Mouse (Mus musculus) spleen, adult 2 months (tissue): ENCODE measurements around the gene Sema3e. TPM values are rescaled to one million over a fixed set of nuclear protein-coding genes. Genes with fewer than 3 reads are reported as not detected.

ENCODE experiments used
- DNase-seq, 2 experiments: peaks; one replicate each; pipeline versions ENCODE4 v3.0.0 to v3.0.0-alpha.2; 2012 to 2021; ENCODE audit warnings: low spot score in 2 of 2, low read depth in 1 of 2
- H3K27ac ChIP-seq: fragments of 200-500 bp; 2 replicates; pipeline ENCODE4 v1.5.1; 2012; ENCODE audit warnings: low read length, inconsistent platforms; ENCODE audit not compliant: insufficient read depth
- H3K27me3 ChIP-seq: fragments of 200-500 bp; 2 replicates; pipeline ENCODE4 v1.6.1; 2012; ENCODE audit warnings: mild to moderate bottlenecking, moderate library complexity, low read length, inconsistent platforms; ENCODE audit not compliant: control insufficient read depth, insufficient read depth
- H3K36me3 ChIP-seq: fragments of 200-500 bp; 2 replicates; pipeline ENCODE4 v1.6.1; 2012; ENCODE audit warnings: mild to moderate bottlenecking, low read length, inconsistent platforms; ENCODE audit not compliant: control insufficient read depth, insufficient read depth
- H3K4me1 ChIP-seq: fragments of 200-500 bp; 2 replicates; pipeline ENCODE4 v1.6.1; 2011; ENCODE audit warnings: inconsistent platforms; ENCODE audit not compliant: control insufficient read depth, insufficient read depth, insufficient read length
- H3K4me3 ChIP-seq: fragments of 200-500 bp; 2 replicates; pipeline ENCODE4 v1.5.1; 2011; ENCODE audit warnings: mild to moderate bottlenecking, inconsistent platforms; ENCODE audit not compliant: insufficient read depth, insufficient read length; ENCODE audit errors: extremely low read depth
- CTCF ChIP-seq: fragments of 200-500 bp; IDR thresholded peaks from 2 replicates; pipeline ENCODE4 v1.5.1; 2011; ENCODE audit warnings: mild to moderate bottlenecking, inconsistent platforms; ENCODE audit not compliant: insufficient read depth, insufficient read length, insufficient replicate concordance; ENCODE audit errors: extremely low read depth
- POLR2A ChIP-seq: fragments of 200-500 bp; IDR thresholded peaks from 2 replicates; pipeline ENCODE4 v1.6.1; 2011; ENCODE audit warnings: low read depth, low read length, inconsistent platforms
- WGBS: fragments of 180-500 bp; shearing (Covaris S2); methylation state at CpG from one replicate; pipeline ENCODE4 v1.1.7; 2018; 5-methylcytosine and 5-hydroxymethylcytosine counted together
- polyA plus RNA-seq: library from polyadenylated mRNA; depleted of rRNA; stranded (reverse); fragments of >200 nt; gene quantifications from 2 replicates; pipeline ENCODE4 v1.2.3, GENCODE M21; 2012

Sema3e gene
- polyA plus RNA-seq, 1 experiment: 0.05 TPM

DNA sequence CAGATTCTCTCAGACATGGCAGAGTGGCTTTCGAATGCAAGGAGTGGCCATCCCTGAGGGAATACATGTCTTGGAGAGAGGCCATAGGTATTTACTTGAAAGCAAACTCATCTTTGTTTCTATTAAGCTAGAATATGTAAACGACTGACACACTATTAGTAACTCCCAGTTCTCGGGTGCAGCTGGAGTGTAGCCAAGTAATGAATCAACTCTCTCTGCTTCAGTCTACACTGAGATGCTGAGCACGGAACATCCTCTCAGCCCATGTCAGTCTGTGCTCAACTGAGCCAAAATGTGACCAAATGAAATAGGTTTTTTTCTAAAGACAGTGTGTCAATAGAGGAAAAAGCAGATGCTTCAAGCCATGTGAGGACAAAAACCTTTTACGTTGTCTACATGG lies 137.5 kb downstream of the Sema3e start:
- WGBS: 87% methylated on average over 5 of the region's 5 CpGs
- no peaks in the 10 kb centered on the region for H3K27me3 ChIP-seq
- DNase-seq: no peak
- TF ChIP-seq POLR2A: no peak
- no peak for TF ChIP-seq CTCF
- no peaks in the 10 kb centered on the region for H3K36me3 ChIP-seq
- H3K4me3 ChIP-seq: no peak overlapping the region
- H3K4me1 ChIP-seq: no peaks in the 10 kb centered on the region
- H3K27ac ChIP-seq: no peak overlapping the region

DNA sequence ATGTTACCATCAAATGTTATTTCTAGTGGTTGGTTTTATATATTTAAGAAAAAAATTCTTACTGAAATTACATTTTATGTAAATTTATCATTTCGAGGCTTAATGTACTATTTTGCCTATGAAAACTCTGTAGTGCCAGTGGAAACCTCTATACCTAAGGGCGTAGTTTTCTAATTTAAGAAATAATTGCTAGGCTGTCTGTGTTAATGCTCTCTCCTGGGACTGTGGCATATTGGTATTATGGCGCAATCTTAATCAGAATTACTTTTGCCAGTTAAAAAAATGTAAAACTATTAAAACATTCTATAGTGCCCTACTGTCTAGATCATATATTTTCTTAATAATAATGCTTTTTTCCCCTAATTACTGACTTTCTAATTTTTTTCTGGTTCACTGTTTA lies 138.2 kb downstream of the Sema3e start:
- 85% methylated on average over 3 of the region's 3 CpGs for WGBS
- no peak overlapping the region for H3K4me3 ChIP-seq
- H3K27ac ChIP-seq: no peak overlapping the region
- H3K27me3 ChIP-seq: no peaks in the 10 kb centered on the region
- no peak for TF ChIP-seq POLR2A
- TF ChIP-seq CTCF: no peak
- no peak for DNase-seq
- H3K36me3 ChIP-seq: no peaks in the 10 kb centered on the region
- H3K4me1 ChIP-seq: no peaks in the 10 kb centered on the region

DNA sequence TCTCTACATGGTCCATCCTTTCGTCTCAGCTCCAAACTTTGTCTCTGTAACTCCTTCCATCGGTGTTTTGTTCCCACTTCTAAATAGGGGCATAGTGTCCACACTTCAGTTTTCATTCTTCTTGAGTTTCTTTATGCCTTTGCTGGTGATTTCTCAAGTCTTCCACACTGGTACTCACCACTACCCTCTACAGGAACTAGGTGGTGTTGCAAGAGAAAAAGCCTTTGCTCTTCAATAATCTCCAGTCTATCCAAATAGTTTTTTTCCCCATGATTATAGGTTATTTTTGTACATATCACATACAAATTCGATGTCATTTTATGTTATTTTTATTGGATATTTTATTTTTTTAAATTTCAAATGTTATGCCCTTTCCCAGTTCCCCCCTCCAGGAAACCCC lies 142.7 kb downstream of the Sema3e start:
- DNase-seq: no peak
- H3K36me3 ChIP-seq: no peaks in the 10 kb centered on the region
- no peak overlapping the region for H3K27ac ChIP-seq
- TF ChIP-seq CTCF (no peak), POLR2A (no peak)
- no peak overlapping the region for H3K4me3 ChIP-seq
- H3K4me1 ChIP-seq: no peaks in the 10 kb centered on the region
- WGBS: 64% methylated on average over 3 of the region's 3 CpGs
- H3K27me3 ChIP-seq: no peaks in the 10 kb centered on the region

DNA sequence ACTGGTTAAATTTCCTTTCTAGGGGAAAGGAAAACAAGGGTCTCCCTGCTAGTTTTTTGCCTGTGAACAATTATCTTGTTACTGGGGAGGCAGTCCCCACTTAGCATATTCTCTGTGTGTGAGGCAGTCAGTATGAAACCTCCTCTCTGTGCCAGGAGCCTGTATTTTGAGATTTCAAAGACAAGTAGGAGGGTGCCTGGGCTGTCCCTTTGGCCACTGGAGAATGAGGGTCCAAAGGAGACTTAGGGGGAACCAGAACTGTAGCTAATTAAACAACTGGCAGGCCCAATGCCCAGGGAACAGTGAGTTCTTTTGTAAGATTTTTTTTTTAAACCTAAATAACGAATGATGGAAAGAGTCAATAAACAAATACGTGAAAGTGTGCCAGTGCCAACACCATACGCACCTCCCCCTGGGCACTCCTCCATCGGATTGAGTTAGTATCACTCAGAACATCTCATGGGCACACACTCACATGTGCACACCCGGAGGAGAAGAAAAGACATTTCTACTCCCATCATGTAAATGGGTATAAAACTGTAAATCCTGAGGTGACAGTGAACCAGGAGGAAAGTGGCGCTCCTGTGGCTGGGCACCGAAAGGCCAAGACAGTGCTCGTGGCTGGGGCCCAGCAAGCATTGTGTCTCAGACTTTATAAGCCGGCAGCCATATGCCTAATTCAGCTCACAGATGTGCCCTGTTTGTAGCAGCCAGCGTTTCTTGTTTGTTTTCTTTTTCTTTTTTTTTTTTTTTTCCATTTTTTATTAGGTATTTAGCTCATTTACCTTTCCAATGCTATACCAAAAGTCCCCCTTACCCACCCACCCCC lies 148.5 kb downstream of the Sema3e start:
- no peaks in the 10 kb centered on the region for H3K27me3 ChIP-seq
- H3K27ac ChIP-seq: no peak overlapping the region
- 84% methylated on average over 10 of the region's 10 CpGs for WGBS
- TF ChIP-seq POLR2A (no peak), CTCF (no peak)
- H3K4me1 ChIP-seq: no peaks in the 10 kb centered on the region
- no peaks in the 10 kb centered on the region for H3K36me3 ChIP-seq
- DNase-seq: no peak
- H3K4me3 ChIP-seq: no peak overlapping the region

DNA sequence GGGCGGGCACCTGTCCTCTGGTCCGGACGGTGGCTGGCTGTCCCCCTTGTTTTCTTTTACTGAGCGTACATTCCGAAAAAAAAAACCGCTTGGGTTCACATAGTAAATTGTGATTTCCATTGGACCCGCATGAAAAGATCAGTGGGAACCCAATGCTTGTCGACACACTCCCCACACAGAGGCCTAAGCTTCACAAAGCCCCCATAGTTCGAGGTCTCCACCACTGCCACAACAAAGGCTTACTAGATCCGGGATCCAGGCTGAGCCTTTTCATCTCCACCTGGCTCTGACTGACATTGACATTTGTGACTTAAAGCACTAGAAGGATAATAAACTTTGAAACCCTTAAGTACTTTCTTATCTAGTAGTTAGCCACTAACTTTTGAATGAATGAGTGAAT lies 155.5 kb downstream of the Sema3e start:
- no peak for DNase-seq
- no peaks in the 10 kb centered on the region for H3K27me3 ChIP-seq
- no peak overlapping the region for H3K4me3 ChIP-seq
- H3K36me3 ChIP-seq: no peaks in the 10 kb centered on the region
- TF ChIP-seq CTCF (no peak), POLR2A (no peak)
- no peak overlapping the region for H3K27ac ChIP-seq
- H3K4me1 ChIP-seq: no peaks in the 10 kb centered on the region
- WGBS: 93% methylated on average over 10 of the region's 10 CpGs

DNA sequence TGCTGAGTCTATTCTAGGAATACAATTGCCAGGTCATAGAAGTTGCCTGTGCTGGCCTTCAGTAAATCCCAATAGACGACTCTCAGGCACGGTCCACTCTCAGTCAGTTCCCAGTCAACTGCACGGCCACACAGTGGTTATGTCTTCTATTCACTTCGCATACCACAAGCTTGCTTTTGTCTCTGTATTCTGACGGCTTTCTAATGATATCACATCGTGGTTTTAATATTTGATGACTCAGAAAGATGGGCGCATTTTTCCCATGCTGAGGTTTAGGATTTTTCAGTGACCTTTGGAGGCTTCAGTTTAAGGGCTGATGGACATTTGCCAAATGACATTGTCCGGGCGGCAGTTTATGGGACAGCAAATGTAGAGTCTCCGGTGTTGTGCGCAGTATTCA lies 157.1 kb downstream of the Sema3e start:
- TF ChIP-seq CTCF: no peak
- TF ChIP-seq POLR2A: no peak
- Histone ChIP-seq H3K27me3 (no peaks in the 10 kb centered on the region), H3K4me1 (no peaks in the 10 kb centered on the region), H3K36me3 (no peaks in the 10 kb centered on the region), H3K4me3 (no peak overlapping the region), H3K27ac (no peak overlapping the region)
- 83% methylated on average over 11 of the region's 11 CpGs for WGBS
- no peak for DNase-seq

DNA sequence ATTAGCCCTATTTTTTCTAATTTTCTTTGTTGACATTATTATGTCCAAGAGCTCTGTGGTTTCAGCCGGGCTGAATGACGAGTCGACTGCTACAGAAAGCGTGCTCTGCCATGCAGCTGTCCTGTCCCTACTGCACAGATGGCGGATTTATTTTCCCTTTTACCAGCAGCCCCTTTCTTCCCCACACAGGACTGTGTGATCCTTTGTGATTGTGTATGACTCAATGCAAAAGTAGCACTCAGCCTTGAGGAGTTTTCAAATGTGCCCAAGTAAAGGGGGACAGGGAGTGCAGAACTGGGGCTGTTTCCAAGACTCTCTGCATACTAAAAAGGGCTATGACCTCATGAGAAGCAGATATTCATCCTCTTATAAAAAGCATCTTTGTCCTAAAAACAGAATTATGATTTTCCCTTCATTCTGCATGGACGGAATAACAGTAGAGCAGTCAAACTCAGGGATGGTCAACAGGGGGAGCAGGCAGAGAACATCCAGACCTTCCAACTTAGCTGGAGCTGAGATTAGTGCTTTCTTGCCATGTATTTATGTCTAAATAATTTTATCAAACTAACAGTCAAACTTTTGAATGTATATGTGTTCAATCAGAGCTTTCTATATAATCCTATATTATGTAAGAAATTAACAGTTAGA lies 170.2 kb downstream of the Sema3e start:
- WGBS: 85% methylated on average over 6 of the region's 6 CpGs
- Histone ChIP-seq H3K36me3 (no peaks in the 10 kb centered on the region), H3K27ac (no peak overlapping the region), H3K27me3 (no peaks in the 10 kb centered on the region), H3K4me1 (no peaks in the 10 kb centered on the region), H3K4me3 (no peak overlapping the region)
- DNase-seq: no peak
- TF ChIP-seq POLR2A (no peak), CTCF (no peak)
